Mouse (Mus musculus) stomach, embryonic 14.5 days (tissue): ENCODE data around the gene Gm49396. TPM values are rescaled to one million over a fixed set of nuclear protein-coding genes. Genes with fewer than 3 reads are reported as not detected.

Source experiments
- ATAC-seq: fragments of 200-750 bp; cut with Nextera tagmentation; 2 replicates; pipeline ENCODE4 v1.8.0; 2017; ENCODE audit warnings: low read depth, moderate TSS enrichment; ENCODE audit not compliant: insufficient number of reproducible peaks, insufficient read depth, low FRiP score
- H3K27ac ChIP-seq: fragments of 300-500 bp; sonication (generic); 2 replicates; pipeline ENCODE4 v1.5.1; 2014; ENCODE audit warnings: mild to moderate bottlenecking, low read length, moderate library complexity, mixed read lengths
- H3K27me3 ChIP-seq: fragments of 300-500 bp; sonication (generic); 2 replicates; pipeline ENCODE4 v1.6.1; 2014; ENCODE audit warnings: low read length, control low read depth, mixed read lengths; ENCODE audit not compliant: control insufficient read depth, insufficient read depth
- H3K36me3 ChIP-seq: fragments of 300-500 bp; sonication (generic); 2 replicates; pipeline ENCODE4 v1.6.1; 2014; ENCODE audit warnings: mild to moderate bottlenecking, control low read depth, low read length, moderate library complexity, mixed read lengths; ENCODE audit not compliant: control insufficient read depth, insufficient read depth
- H3K4me1 ChIP-seq: fragments of 300-500 bp; sonication (generic); 2 replicates; pipeline ENCODE4 v1.6.1; 2014; ENCODE audit warnings: low read length, control low read depth, mixed read lengths; ENCODE audit not compliant: control insufficient read depth, insufficient read depth
- H3K4me2 ChIP-seq: fragments of 300-500 bp; sonication (generic); replicated peaks from 2 replicates; pipeline ENCODE4 v1.6.1; 2014; ENCODE audit warnings: low read depth, low read length, control low read depth
- H3K4me3 ChIP-seq: fragments of 300-500 bp; sonication (generic); 2 replicates; pipeline ENCODE4 v1.5.1; 2014; ENCODE audit warnings: low read depth, low read length, control low read depth
- H3K9ac ChIP-seq: fragments of 300-500 bp; sonication (generic); replicated peaks from 2 replicates; pipeline ENCODE4 v1.6.1; 2014; ENCODE audit warnings: low read depth, mild to moderate bottlenecking, control low read depth, low read length, moderate library complexity, mixed read lengths
- H3K9me3 ChIP-seq: fragments of 300-500 bp; sonication (generic); 2 replicates; pipeline ENCODE4 v1.6.1; 2016; ENCODE audit warnings: low read depth, low read length, control low read depth; ENCODE audit not compliant: control insufficient read depth
- WGBS: fragments of 180-500 bp; shearing (Covaris S2); extraction: QIAGEN DNeasy Blood & Tissue Kit; methylation state at CpG from one replicate; pipeline ENCODE4 v1.1.7; 2014; 5-methylcytosine and 5-hydroxymethylcytosine counted together
- polyA plus RNA-seq: library from polyadenylated mRNA; unstranded; fragments of >200 nt; fragmentation: Nextera tagmentation; extraction: Ambion mirVana; gene quantifications from 2 replicates; pipeline ENCODE4 v1.2.1, GENCODE M21; 2014

Gm49396 gene
- polyA plus RNA-seq, 1 experiment from 2014 or later = 10.0 TPM

- Histone ChIP-seq H3K4me2 (peak overlapping the region; percentile 10; the same call in 1 of the 2 replicates), H3K27ac (0 out of 2 replicates have a peak overlapping the region, but pooled peaks have one; percentile 62), H3K36me3 (peaks cover 43% of the 10 kb centered on the region; the same call in 1 of the 2 replicates), H3K27me3 (no peaks in the 10 kb centered on the region), H3K9ac (peak overlapping the region; percentile 11; the same call in 1 of the 2 replicates), H3K4me3 (no peak overlapping the region), H3K4me1 (peaks cover 11% of the 10 kb centered on the region; the same call in 1 of the 2 replicates), H3K9me3 (no peaks in the 10 kb centered on the region)
- WGBS = 28% methylated on average over 17 of the region's 17 CpGs
- no peak for ATAC-seq
Measured at GRCm38 (mm10) chr7:30526399-30526798, 36.7 kb upstream of the Gm49396 start.

- H3K4me3 ChIP-seq = no peak overlapping the region
- no peak overlapping the region; the same call in 1 of the 2 replicates for H3K4me2 ChIP-seq
- peaks cover 11% of the 10 kb centered on the region; the same call in 1 of the 2 replicates for H3K4me1 ChIP-seq
- no peak overlapping the region; the same call in 1 of the 2 replicates for H3K9ac ChIP-seq
- peaks cover 48% of the 10 kb centered on the region; the same call in 1 of the 2 replicates for H3K36me3 ChIP-seq
- H3K27me3 ChIP-seq = no peaks in the 10 kb centered on the region
- no peak overlapping the region for H3K27ac ChIP-seq
- H3K9me3 ChIP-seq = no peaks in the 10 kb centered on the region
- 78% methylated on average over 14 of the region's 14 CpGs for WGBS
- ATAC-seq = no peak
Measured at GRCm38 (mm10) chr7:30526981-30527380, 36.2 kb upstream of the Gm49396 start.

GRCm38 (mm10) chr7:30531291-30531815 lies 31.8 kb upstream of the Gm49396 start:
- Histone ChIP-seq H3K9me3 (no peaks in the 10 kb centered on the region), H3K4me1 (peaks cover 19% of the 10 kb centered on the region), H3K36me3 (peaks cover 43% of the 10 kb centered on the region; the same call in 1 of the 2 replicates), H3K27me3 (no peaks in the 10 kb centered on the region), H3K4me3 (no peak overlapping the region), H3K4me2 (no peak overlapping the region), H3K9ac (no peak overlapping the region), H3K27ac (no peak overlapping the region)
- ATAC-seq = no peak
- 80% methylated on average over 9 of the region's 9 CpGs for WGBS

GRCm38 (mm10) chr7:30532931-30533330 lies 30.2 kb upstream of the Gm49396 start:
- no peaks in the 10 kb centered on the region for H3K9me3 ChIP-seq
- WGBS = 35% methylated on average over 8 of the region's 8 CpGs
- H3K4me2 ChIP-seq = peak overlapping the region; percentile 92; the same call in 1 of the 2 replicates
- ATAC-seq = no peak
- peaks cover 39% of the 10 kb centered on the region; the same call in 1 of the 2 replicates for H3K36me3 ChIP-seq
- no peak overlapping the region for H3K27ac ChIP-seq
- no peak overlapping the region for H3K9ac ChIP-seq
- no peaks in the 10 kb centered on the region for H3K27me3 ChIP-seq
- peaks cover 15% of the 10 kb centered on the region for H3K4me1 ChIP-seq
- H3K4me3 ChIP-seq = no peak overlapping the region

GRCm38 (mm10) chr7:30533941-30534632 lies 29.1 kb upstream of the Gm49396 start:
- H3K27me3 ChIP-seq = no peaks in the 10 kb centered on the region
- peak overlapping the region; percentile 92 for H3K4me2 ChIP-seq
- no peaks in the 10 kb centered on the region for H3K9me3 ChIP-seq
- WGBS = 7% methylated on average over 26 of the region's 26 CpGs
- 0 out of 2 replicates have a peak, but pooled peaks have one; percentile 25 for ATAC-seq
- H3K9ac ChIP-seq = peak overlapping the region; percentile 58
- peaks cover 15% of the 10 kb centered on the region for H3K4me1 ChIP-seq
- H3K27ac ChIP-seq = peak overlapping the region; percentile 15; the same call in 1 of the 2 replicates
- peak overlapping the region; percentile 63 for H3K4me3 ChIP-seq
- peaks cover 27% of the 10 kb centered on the region; the same call in 1 of the 2 replicates for H3K36me3 ChIP-seq

- WGBS = under 1% methylated on average over 63 of the region's 84 CpGs
- peak within 1 kb of the TSS; percentile 63 for H3K4me3 ChIP-seq
- peak; percentile 92 for ATAC-seq
- H3K36me3 ChIP-seq = peaks cover 23% of the 10 kb centered on the region; the same call in 1 of the 2 replicates
- H3K4me1 ChIP-seq = peaks cover 15% of the 10 kb centered on the region
- H3K4me2 ChIP-seq = peak within 1 kb of the TSS; percentile 92
- peak within 1 kb of the TSS; percentile 15; the same call in 1 of the 2 replicates for H3K27ac ChIP-seq
- H3K9me3 ChIP-seq = no peaks in the 10 kb centered on the region
- peak within 1 kb of the TSS; percentile 58 for H3K9ac ChIP-seq
- no peaks in the 10 kb centered on the region for H3K27me3 ChIP-seq
Measured at GRCm38 (mm10) chr7:30534633-30535577, 28.2 kb upstream of the Gm49396 start, which contains the start of gene Arhgap33. Gene Arhgap33 (minus strand): TSS chr7:30535060.

GRCm38 (mm10) chr7:30540572-30540971 lies 22.6 kb upstream of the Gm49396 start:
- Histone ChIP-seq H3K27ac (no peak overlapping the region), H3K9ac (no peak overlapping the region), H3K36me3 (peaks cover 4% of the 10 kb centered on the region; the same call in 1 of the 2 replicates), H3K4me1 (peaks cover 2% of the 10 kb centered on the region; the same call in 1 of the 2 replicates), H3K27me3 (no peaks in the 10 kb centered on the region), H3K4me3 (no peak overlapping the region), H3K9me3 (no peaks in the 10 kb centered on the region), H3K4me2 (no peak overlapping the region)
- no peak for ATAC-seq
- WGBS = 85% methylated on average over 7 of the region's 7 CpGs

GRCm38 (mm10) chr7:30544327-30544726 lies 18.8 kb upstream of the Gm49396 start:
- Histone ChIP-seq H3K9me3 (no peaks in the 10 kb centered on the region), H3K36me3 (peaks cover 16% of the 10 kb centered on the region; the same call in 1 of the 2 replicates), H3K27ac (no peak overlapping the region), H3K4me1 (no peaks in the 10 kb centered on the region), H3K9ac (no peak overlapping the region), H3K4me2 (no peak overlapping the region), H3K4me3 (no peak overlapping the region), H3K27me3 (no peaks in the 10 kb centered on the region)
- ATAC-seq = no peak
- WGBS = 92% methylated on average over 2 of the region's 2 CpGs
